Mouse (Mus musculus): ENCODE measurements around the gene Gm10337. TPM values are rescaled to one million over a fixed set of nuclear protein-coding genes. Genes with fewer than 3 reads are reported as not detected.

The Gm10337 gene
- total and polyA plus RNA-seq, 3 experiments, result not detected

DNA sequence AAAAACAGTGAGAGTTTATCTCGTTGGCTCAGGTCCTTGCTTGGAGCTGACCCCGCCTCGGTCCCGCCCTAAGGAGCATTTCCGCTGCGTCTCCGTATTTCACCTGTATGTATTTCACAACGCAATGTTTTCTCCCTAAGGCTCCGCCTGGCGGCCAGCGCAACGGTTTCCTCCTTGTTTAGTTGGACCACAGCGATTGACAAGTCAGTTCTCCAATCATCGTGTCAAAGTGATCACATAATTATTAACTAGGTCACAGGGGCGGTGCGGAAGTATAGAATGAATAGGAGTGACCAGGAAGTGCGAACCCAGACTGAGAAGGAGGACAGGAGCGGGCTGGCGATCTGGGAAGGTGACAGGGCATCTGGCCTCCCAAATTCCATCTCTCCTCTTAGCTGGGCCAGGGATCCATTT is 44.6 kb upstream of the Gm10337 start, which contains the start of gene Prr13 (continued):
- TF ChIP-seq RCOR1 (IDR thresholded peaks at IDR 0.05; ENCODE audit: low read depth, low read length), result no peak; the same call in 1 of the 2 replicates
- peak; percentile 79 for TF ChIP-seq TBP (IDR thresholded peaks at IDR 0.05; ENCODE audit: low read depth, low read length)
- no peak for TF ChIP-seq MAZ (IDR thresholded peaks at IDR 0.05; ENCODE audit: low read depth, low read length)
- peak; percentile 72 for TF ChIP-seq ZNF384 (IDR thresholded peaks at IDR 0.05; ENCODE audit: low read depth, low read length)
- TF ChIP-seq MAFK (IDR thresholded peaks at IDR 0.05; ENCODE audit: borderline replicate concordance, low read depth, low read length), result no peak
- peak; percentile 99 for TF ChIP-seq ELF1 (IDR thresholded peaks at IDR 0.05; ENCODE audit: low read depth, low read length)
- TF ChIP-seq ETS1 (IDR thresholded peaks at IDR 0.05; ENCODE audit: low read depth, low read length), result peak; percentile 73; the same call in 1 of the 2 replicates
- peak; percentile 47; the same call in 1 of the 2 replicates for TF ChIP-seq KAT2A (conservative IDR thresholded peaks at IDR 0.05; ENCODE audit: low read depth, low read length)
- peak; percentile 80 for TF ChIP-seq NELFE (IDR thresholded peaks at IDR 0.05; ENCODE audit: low read depth, low read length)
- TF ChIP-seq ZC3H11A (IDR thresholded peaks at IDR 0.05; ENCODE audit: low read depth, low read length), result no peak
- TF ChIP-seq USF2 (IDR thresholded peaks at IDR 0.05; ENCODE audit: borderline replicate concordance in 1 of 2, insufficient read depth in 1 of 2, low read depth in 1 of 2, low read length in 2 of 2), result no peak
- TF ChIP-seq GATA1 (IDR thresholded peaks at IDR 0.05; ENCODE audit: low read depth, low read length), result no peak
- TF ChIP-seq MXI1 (IDR thresholded peaks at IDR 0.05; ENCODE audit: low read depth, low read length), result peak; percentile 85
- TF ChIP-seq EP300 (IDR thresholded peaks at IDR 0.05; ENCODE audit: low read depth in 1 of 2, low read length in 2 of 2), result 0 out of 4 replicates have a peak, but pooled peaks of 1 of the 2 experiments have one; percentile 17
- no peak for TF ChIP-seq GABPA (IDR thresholded peaks at IDR 0.05; ENCODE audit: low read depth, low read length)
- TF ChIP-seq SIN3A (IDR thresholded peaks at IDR 0.05; ENCODE audit: low read length), result peak; percentile 95
- TF ChIP-seq POLR2AphosphoS5 (IDR thresholded peaks at IDR 0.05; ENCODE audit: borderline replicate concordance, low read depth, low read length), result no peak
- no peak; the same call in 1 of the 2 replicates for TF ChIP-seq SMC3 (IDR thresholded peaks at IDR 0.05; ENCODE audit: low read depth, low read length)
- TF ChIP-seq TAL1 (IDR thresholded peaks at IDR 0.05; ENCODE audit: low read length), result no peak

- H3K4me1 ChIP-seq (ENCODE audit: control insufficient read depth in 1 of 2, insufficient read depth in 2 of 2, low read length in 2 of 2), result peaks cover 5 to 36% of the 10 kb centered on the region in 2 experiments
These were observed 44.1 kb upstream of the Gm10337 start for GRCm38 (mm10) chr15:102459381-102459780.

More at GRCm38 (mm10) chr15:102459381-102459780, 44.1 kb upstream of the Gm10337 start:
- Histone ChIP-seq H3K36me3 (ENCODE audit: control insufficient read depth in 1 of 2, insufficient read depth in 2 of 2, low read length in 2 of 2) (peaks cover 0 to 26% of the 10 kb centered on the region in 2 experiments; a peak in 2 of 4 replicates), H3K79me2 (ENCODE audit: control insufficient read depth, insufficient read depth, low read length, poor library complexity) (peaks cover 2% of the 10 kb centered on the region; the same call in 1 of the 2 replicates), H3K9me3 (replicated peaks; ENCODE audit: insufficient read depth, low read length) (no peaks in the 10 kb centered on the region), H3K27ac (ENCODE audit: control insufficient read depth, low read depth, low read length) (peak overlapping the region; percentile 96), H3K27me3 (ENCODE audit: control insufficient read depth in 1 of 2, insufficient read depth in 2 of 2, low read length in 2 of 2) (no peaks in the 10 kb centered on the region), H3K4me3 (ENCODE audit: control insufficient read depth in 1 of 2, insufficient read depth in 1 of 2, low read depth in 2 of 2, low read length in 2 of 2) (peak overlapping the region; percentile 78 to 79), H3K9ac (ENCODE audit: control insufficient read depth, low read depth, low read length, poor library complexity, severe bottlenecking) (peak overlapping the region; percentile 79)
- DNase-seq (ENCODE audit: low read depth, low spot score), result no peak
- 0 out of 2 replicates have a peak, but pooled peaks have one; percentile 12 for TF ChIP-seq GATA1 (IDR thresholded peaks at IDR 0.05; ENCODE audit: low read depth, low read length)
- TF ChIP-seq CTCF (IDR thresholded peaks at IDR 0.05 in 2 of 3, conservative IDR thresholded peaks at IDR 0.05 in 1 of 3; ENCODE audit: control insufficient read depth in 1 of 3, insufficient read depth in 1 of 3, low read depth in 2 of 3, low read length in 3 of 3, poor library complexity in 1 of 3, severe bottlenecking in 1 of 3), result no peak
- 0 out of 2 replicates have a peak, but pooled peaks have one; percentile 4 for TF ChIP-seq KAT2A (conservative IDR thresholded peaks at IDR 0.05; ENCODE audit: low read depth, low read length)
- 0 out of 4 replicates have a peak, but pooled peaks of 1 of the 2 experiments have one; percentile 1 for TF ChIP-seq POLR2A (IDR thresholded peaks at IDR 0.05; ENCODE audit: control insufficient read depth in 1 of 2, insufficient read depth in 1 of 2, low read depth in 1 of 2, low read length in 2 of 2, poor library complexity in 1 of 2)

All from MEL (cell line).